Mouse (Mus musculus) megakaryocyte, embryonic 14.5 days (primary cell): ENCODE data around the gene Olfr522.

Experiments
- FLI1 ChIP-seq: IDR thresholded peaks from 2 replicates; pipeline ENCODE4 v1.6.1; 2012; ENCODE audit warnings: low read length, inconsistent platforms, mixed read lengths
- GATA1 ChIP-seq: IDR thresholded peaks from 3 replicates; pipeline ENCODE4 v1.6.1; 2012; ENCODE audit warnings: mixed read lengths, low read length, inconsistent platforms, borderline replicate concordance

DNA sequence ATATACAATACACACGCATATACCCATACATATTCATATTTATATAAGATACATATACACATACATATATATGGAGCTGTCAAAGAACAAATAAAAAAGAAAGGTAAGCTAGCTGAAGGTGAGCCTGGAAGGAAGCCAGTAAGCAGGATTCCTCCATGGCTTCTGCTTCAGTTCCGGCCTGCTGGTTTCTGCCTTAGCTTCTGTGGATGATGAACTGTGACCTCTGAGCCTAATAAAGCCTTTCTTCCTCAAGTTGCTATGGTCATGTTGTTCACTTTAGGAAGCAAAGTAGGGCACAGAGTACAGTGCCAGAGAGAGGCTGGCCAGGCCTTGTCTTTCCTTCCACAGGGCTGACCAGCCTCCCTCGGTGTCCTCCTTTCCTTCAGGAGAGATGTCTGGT lies 6.3 kb upstream of the Olfr522 start:
- TF ChIP-seq GATA1 (no peak), FLI1 (no peak)
